Mouse (Mus musculus) MEL (cell line): Measurements from ENCODE around the gene Galt. TPM values are rescaled to one million over a fixed set of nuclear protein-coding genes. Genes with fewer than 3 reads are reported as not detected.

Experiments
- DNase-seq: peaks from one replicate; pipeline ENCODE4 v3.0.0; 2011; ENCODE audit warnings: low read depth, low spot score
- H3K27ac ChIP-seq: 2 replicates; pipeline ENCODE4 v1.5.1; 2012; ENCODE audit warnings: low read depth, mild to moderate bottlenecking, control low read depth, low read length, moderate library complexity; ENCODE audit not compliant: control insufficient read depth
- H3K27me3 ChIP-seq, 2 experiments: fragments of 150-350 bp in 1 of 2; sonication (generic) in 1 of 2; 2 replicates each; pipeline ENCODE4 v1.6.1; 2012; ENCODE audit warnings: low read length in 2 of 2, mild to moderate bottlenecking in 2 of 2, improper control_type of control experiment in 1 of 2, moderate library complexity in 1 of 2; ENCODE audit not compliant: insufficient read depth in 2 of 2, control insufficient read depth in 1 of 2
- H3K36me3 ChIP-seq, 2 experiments: 2 replicates each; pipeline ENCODE4 v1.6.1; 2012 to 2014; ENCODE audit warnings: low read length in 2 of 2, improper control_type of control experiment in 1 of 2, inconsistent platforms in 1 of 2, mild to moderate bottlenecking in 1 of 2; ENCODE audit not compliant: insufficient read depth in 2 of 2, control insufficient read depth in 1 of 2
- H3K4me1 ChIP-seq, 2 experiments: fragments of 150-350 bp in 1 of 2; sonication (generic) in 1 of 2; 2 replicates each; pipeline ENCODE4 v1.6.1; 2012; ENCODE audit warnings: low read length in 2 of 2, improper control_type of control experiment in 1 of 2, mild to moderate bottlenecking in 1 of 2; ENCODE audit not compliant: insufficient read depth in 2 of 2, control insufficient read depth in 1 of 2
- H3K4me3 ChIP-seq, 2 experiments: fragments of 150-350 bp in 1 of 2; sonication (generic) in 1 of 2; 2 replicates each; pipeline ENCODE4 v1.5.1; 2012; ENCODE audit warnings: low read depth in 2 of 2, low read length in 2 of 2, mild to moderate bottlenecking in 2 of 2, moderate library complexity in 2 of 2, control low read depth in 1 of 2, improper control_type of control experiment in 1 of 2; ENCODE audit not compliant: control insufficient read depth in 1 of 2, insufficient read depth in 1 of 2
- H3K79me2 ChIP-seq: 2 replicates; pipeline ENCODE4 v1.6.1; 2012; ENCODE audit warnings: mild to moderate bottlenecking, low read length, moderate library complexity; ENCODE audit not compliant: control insufficient read depth, poor library complexity, insufficient read depth
- H3K9ac ChIP-seq: 2 replicates; pipeline ENCODE4 v1.6.1; 2012; ENCODE audit warnings: low read depth, mild to moderate bottlenecking, control low read depth, low read length, moderate library complexity; ENCODE audit not compliant: control insufficient read depth, poor library complexity, severe bottlenecking
- H3K9me3 ChIP-seq: fragments of 150-350 bp; sonication (generic); replicated peaks from 2 replicates; pipeline ENCODE4 v1.6.1; 2012; ENCODE audit warnings: mild to moderate bottlenecking, low read length, improper control_type of control experiment, moderate library complexity; ENCODE audit not compliant: insufficient read depth
- BHLHE40 ChIP-seq: IDR thresholded peaks from 2 replicates; pipeline ENCODE4 v1.6.1; 2012; ENCODE audit warnings: low read depth, mild to moderate bottlenecking, inconsistent platforms, low read length, improper control_type of control experiment, borderline replicate concordance
- CHD2 ChIP-seq: IDR thresholded peaks from 2 replicates; pipeline ENCODE4 v1.6.1; 2011; ENCODE audit warnings: low read length, improper control_type of control experiment
- CTCF ChIP-seq, 3 experiments: IDR thresholded peaks in 2 of 3; conservative IDR thresholded peaks in 1 of 3; 2 replicates each; pipeline ENCODE4 v1.5.1; 2011 to 2012; ENCODE audit warnings: low read length in 3 of 3, low read depth in 2 of 3, mild to moderate bottlenecking in 2 of 3, improper control_type of control experiment in 1 of 3, inconsistent platforms in 1 of 3, mixed read lengths in 1 of 3, moderate library complexity in 1 of 3; ENCODE audit not compliant: control insufficient read depth in 1 of 3, insufficient read depth in 1 of 3, poor library complexity in 1 of 3, severe bottlenecking in 1 of 3
- E2F4 ChIP-seq: IDR thresholded peaks from 2 replicates; pipeline ENCODE4 v1.6.1; 2011; ENCODE audit warnings: low read depth, low read length, improper control_type of control experiment, borderline replicate concordance
- EP300 ChIP-seq, 2 experiments: IDR thresholded peaks; 2 replicates each; pipeline ENCODE4 v1.6.1; 2011; ENCODE audit warnings: improper control_type of control experiment in 2 of 2, low read length in 2 of 2, low read depth in 1 of 2, mild to moderate bottlenecking in 1 of 2
- ETS1 ChIP-seq: IDR thresholded peaks from 2 replicates; pipeline ENCODE4 v1.6.1; 2012; ENCODE audit warnings: low read depth, mild to moderate bottlenecking, inconsistent platforms, low read length, improper control_type of control experiment, moderate library complexity
- GABPA ChIP-seq: IDR thresholded peaks from 2 replicates; pipeline ENCODE4 v1.6.1; 2012; ENCODE audit warnings: low read depth, mild to moderate bottlenecking, inconsistent platforms, low read length, improper control_type of control experiment, moderate library complexity
- JUND ChIP-seq: IDR thresholded peaks from 2 replicates; pipeline ENCODE4 v1.6.1; 2011; ENCODE audit warnings: low read depth, mild to moderate bottlenecking, improper control_type of control experiment, low read length
- KAT2A ChIP-seq: conservative IDR thresholded peaks from 2 replicates; pipeline ENCODE4 v1.6.1; 2012; ENCODE audit warnings: low read depth, low read length, improper control_type of control experiment, inconsistent platforms
- MAX ChIP-seq: IDR thresholded peaks from 2 replicates; pipeline ENCODE4 v1.6.1; 2011; ENCODE audit warnings: low read length, improper control_type of control experiment
- MAZ ChIP-seq: IDR thresholded peaks from 2 replicates; pipeline ENCODE4 v1.6.1; 2012; ENCODE audit warnings: low read depth, mild to moderate bottlenecking, inconsistent platforms, low read length, improper control_type of control experiment
- MEF2A ChIP-seq: IDR thresholded peaks from 2 replicates; pipeline ENCODE4 v1.6.1; 2014; ENCODE audit warnings: low read depth, mild to moderate bottlenecking, inconsistent platforms, low read length, improper control_type of control experiment; ENCODE audit not compliant: poor library complexity, insufficient replicate concordance, severe bottlenecking; ENCODE audit errors: extremely low read depth
- MXI1 ChIP-seq: IDR thresholded peaks from 2 replicates; pipeline ENCODE4 v1.6.1; 2011; ENCODE audit warnings: mild to moderate bottlenecking, low read depth, low read length, improper control_type of control experiment
- MYB ChIP-seq: IDR thresholded peaks from 2 replicates; pipeline ENCODE4 v1.6.1; 2011; ENCODE audit warnings: mild to moderate bottlenecking, low read depth, low read length, improper control_type of control experiment
- MYC ChIP-seq: IDR thresholded peaks from 2 replicates; pipeline ENCODE4 v1.6.1; 2011; ENCODE audit warnings: low read depth, mild to moderate bottlenecking, low read length, improper control_type of control experiment, moderate library complexity
- POLR2A ChIP-seq, 2 experiments: IDR thresholded peaks; 2 replicates each; pipeline ENCODE4 v1.6.1; 2011 to 2012; ENCODE audit warnings: low read length in 2 of 2, mild to moderate bottlenecking in 2 of 2, control low read depth in 1 of 2, improper control_type of control experiment in 1 of 2, low read depth in 1 of 2, moderate library complexity in 1 of 2; ENCODE audit not compliant: control insufficient read depth in 1 of 2, insufficient read depth in 1 of 2, poor library complexity in 1 of 2
- POLR2AphosphoS2 ChIP-seq: IDR thresholded peaks from 2 replicates; pipeline ENCODE4 v1.6.1; 2011; ENCODE audit warnings: low read length, improper control_type of control experiment
- POLR2AphosphoS5 ChIP-seq: IDR thresholded peaks from 2 replicates; pipeline ENCODE4 v1.6.1; 2012; ENCODE audit warnings: low read depth, borderline replicate concordance, mild to moderate bottlenecking, inconsistent platforms, low read length, moderate library complexity, mixed read lengths
- RAD21 ChIP-seq: IDR thresholded peaks from 2 replicates; pipeline ENCODE4 v1.6.1; 2011; ENCODE audit warnings: mild to moderate bottlenecking, low read depth, low read length, improper control_type of control experiment
- RCOR1 ChIP-seq: IDR thresholded peaks from 2 replicates; pipeline ENCODE4 v1.6.1; 2012; ENCODE audit warnings: low read depth, mild to moderate bottlenecking, inconsistent platforms, low read length, improper control_type of control experiment
- SMC3 ChIP-seq: IDR thresholded peaks from 2 replicates; pipeline ENCODE4 v1.6.1; 2011; ENCODE audit warnings: low read depth, low read length, improper control_type of control experiment
- TAL1 ChIP-seq: IDR thresholded peaks from 2 replicates; pipeline ENCODE4 v1.6.1; 2012; ENCODE audit warnings: mild to moderate bottlenecking, inconsistent platforms, low read length, moderate library complexity, mixed read lengths
- UBTF ChIP-seq: IDR thresholded peaks from 2 replicates; pipeline ENCODE4 v1.6.1; 2012; ENCODE audit warnings: low read depth, mild to moderate bottlenecking, inconsistent platforms, low read length, improper control_type of control experiment, moderate library complexity, borderline replicate concordance; ENCODE audit not compliant: insufficient read depth
- USF1 ChIP-seq: IDR thresholded peaks from 2 replicates; pipeline ENCODE4 v1.6.1; 2014; ENCODE audit warnings: low read depth, mild to moderate bottlenecking, inconsistent platforms, low read length, improper control_type of control experiment, moderate library complexity
- USF2 ChIP-seq, 2 experiments: IDR thresholded peaks; 2 replicates each; pipeline ENCODE4 v1.6.1; 2011 to 2012; ENCODE audit warnings: improper control_type of control experiment in 2 of 2, low read length in 2 of 2, borderline replicate concordance in 1 of 2, inconsistent platforms in 1 of 2, low read depth in 1 of 2, mild to moderate bottlenecking in 1 of 2; ENCODE audit not compliant: insufficient read depth in 1 of 2
- ZC3H11A ChIP-seq: IDR thresholded peaks from 2 replicates; pipeline ENCODE4 v1.6.1; 2012; ENCODE audit warnings: low read depth, mild to moderate bottlenecking, inconsistent platforms, low read length, improper control_type of control experiment
- ZKSCAN1 ChIP-seq: IDR thresholded peaks from 2 replicates; pipeline ENCODE4 v1.6.1; 2012; ENCODE audit warnings: low read depth, mild to moderate bottlenecking, inconsistent platforms, low read length, improper control_type of control experiment, moderate library complexity
- ZMIZ1 ChIP-seq: IDR thresholded peaks from 2 replicates; pipeline ENCODE4 v1.6.1; 2012; ENCODE audit warnings: low read depth, mild to moderate bottlenecking, inconsistent platforms, low read length, improper control_type of control experiment, moderate library complexity
- ZNF384 ChIP-seq: IDR thresholded peaks from 2 replicates; pipeline ENCODE4 v1.6.1; 2012; ENCODE audit warnings: low read depth, mild to moderate bottlenecking, inconsistent platforms, low read length, improper control_type of control experiment
- polyA plus RNA-seq, 2 experiments: library from polyadenylated mRNA; stranded (reverse) in 1 of 2; unstranded in 1 of 2; fragments of >175 nt in 1 of 2; fragments of >200 nt in 1 of 2; gene quantifications; 2 replicates each; pipeline versions ENCODE4 v1.2.1 to v1.2.4; 2012; ENCODE audit warnings: low replicate concordance in 2 of 2, low read depth in 1 of 2; ENCODE audit not compliant: insufficient read length in 2 of 2, insufficient read depth in 1 of 2, missing spikeins in 1 of 2
- total RNA-seq: library from RNA; depleted of rRNA; stranded (reverse); fragments of 300-350 nt; gene quantifications from 2 replicates; pipeline ENCODE4 v1.2.3, GENCODE M21; 2012

The Galt gene
- total and polyA plus RNA-seq, 3 experiments: 26.5 to 31.9 TPM; not detected in 1

- DNase-seq: no peak
- H3K27me3 ChIP-seq: no peaks in the 10 kb centered on the region
- H3K9ac ChIP-seq: no peak overlapping the region
- no peak overlapping the region for H3K4me3 ChIP-seq
- TF ChIP-seq ZMIZ1: no peak
- no peak for TF ChIP-seq MEF2A
- no peak for TF ChIP-seq POLR2AphosphoS5
- no peak for TF ChIP-seq ETS1
- no peak for TF ChIP-seq E2F4
- TF ChIP-seq ZKSCAN1: no peak
- no peak for TF ChIP-seq EP300 (IDR thresholded peaks at IDR 0.05; ENCODE audit: low read depth in 1 of 2, low read length in 2 of 2)
- TF ChIP-seq USF1: no peak
- no peak for TF ChIP-seq CTCF (IDR thresholded peaks at IDR 0.05 in 2 of 3, conservative IDR thresholded peaks at IDR 0.05 in 1 of 3; ENCODE audit: control insufficient read depth in 1 of 3, insufficient read depth in 1 of 3, low read depth in 2 of 3, low read length in 3 of 3, poor library complexity in 1 of 3, severe bottlenecking in 1 of 3)
- no peak for TF ChIP-seq MAZ
- TF ChIP-seq MAX: no peak
- no peak for TF ChIP-seq KAT2A
- no peak for TF ChIP-seq SMC3
- TF ChIP-seq MYC: no peak
- TF ChIP-seq JUND: no peak
- no peak for TF ChIP-seq MYB
- TF ChIP-seq TAL1: no peak
- TF ChIP-seq BHLHE40: no peak
- H3K9me3 ChIP-seq: no peaks in the 10 kb centered on the region
- H3K27ac ChIP-seq: no peak overlapping the region
- H3K4me1 ChIP-seq: peaks cover 0 to 5% of the 10 kb centered on the region in 2 experiments; a peak in 1 of 4 replicates
- peaks cover 0 to 5% of the 10 kb centered on the region in 2 experiments; a peak in 2 of 4 replicates for H3K36me3 ChIP-seq
- H3K79me2 ChIP-seq: peaks cover 7% of the 10 kb centered on the region
These were observed 10.0 kb upstream of the Galt start for GRCm38 (mm10) chr4:41745021-41745420.

GRCm38 (mm10) chr4:41755338-41756305 is 594 bp downstream of the Galt start, which contains the start of gene Sigmar1:
Gene Sigmar1, minus strand, starts transcription at chr4:41756157.
- no peaks in the 10 kb centered on the region; a peak in 1 of 4 replicates for H3K36me3 ChIP-seq
- TF ChIP-seq CHD2 (no peak), MXI1 (peak; percentile 78), RCOR1 (no peak), CTCF (IDR thresholded peaks at IDR 0.05 in 2 of 3, conservative IDR thresholded peaks at IDR 0.05 in 1 of 3; ENCODE audit: control insufficient read depth in 1 of 3, insufficient read depth in 1 of 3, low read depth in 2 of 3, low read length in 3 of 3, poor library complexity in 1 of 3, severe bottlenecking in 1 of 3) (peak; percentile 67 to 93 (median 84)), GABPA (no peak), POLR2AphosphoS2 (no peak), KAT2A (no peak), POLR2A (IDR thresholded peaks at IDR 0.05; ENCODE audit: control insufficient read depth in 1 of 2, insufficient read depth in 1 of 2, low read depth in 1 of 2, low read length in 2 of 2, poor library complexity in 1 of 2) (peak; percentile 58 to 69; a peak in 3 of 4 replicates), UBTF (peak; percentile 55; the same call in 1 of the 2 replicates), BHLHE40 (peak; percentile 90), ZC3H11A (peak; percentile 72), USF2 (IDR thresholded peaks at IDR 0.05; ENCODE audit: borderline replicate concordance in 1 of 2, insufficient read depth in 1 of 2, low read depth in 1 of 2, low read length in 2 of 2) (peak; percentile 34 to 86; a peak in 3 of 4 replicates), ZNF384 (peak; percentile 77), RAD21 (peak; percentile 86)

More at GRCm38 (mm10) chr4:41755338-41756305, 594 bp downstream of the Galt start, which contains the start of gene Sigmar1:
- Histone ChIP-seq H3K27me3 (no peaks in the 10 kb centered on the region), H3K4me1 (peaks cover 2 to 7% of the 10 kb centered on the region in 2 experiments; a peak in 3 of 4 replicates), H3K9ac (peak within 1 kb of the TSS; percentile 75), H3K79me2 (peaks cover 1% of the 10 kb centered on the region; the same call in 1 of the 2 replicates), H3K27ac (peak within 1 kb of the TSS; percentile 70), H3K9me3 (no peaks in the 10 kb centered on the region), H3K4me3 (peak within 1 kb of the TSS; percentile 91 to 95)
- peak; percentile 91 for DNase-seq
